In genomic region chr15:100732580-100732979, GRCm38 (mm10) we compare ENCODE assay signal across 10 mouse cellular contexts. TPM values are rescaled to one million over a fixed set of nuclear protein-coding genes. Genes with fewer than 3 reads are reported as not detected.
A peak's percentile ranks its signal among the peaks of the same experiment; 100 is the strongest.
DNase-seq lines count a peak whose midpoint lies in the region; ATAC-seq and TF ChIP-seq lines count a peak whose summit lies in the region.
"Had no signal": no experiment of that assay in that cellular context is flagged by ENCODE, and none has a peak within 500 bp of the region (broad histone marks: within the 10 kb centered on the region; RNA-seq: fewer than 3 reads in every experiment).

No protein-coding gene starts in this region.

- no peak for ATAC-seq in embryonic facial prominence, embryonic 11.5 days (replicated peaks; ENCODE audit: insufficient number of reproducible peaks, low FRiP score, low TSS enrichment, low read depth)
- no peak for ATAC-seq in hindbrain, postnatal 0 days

- H3K9ac ChIP-seq in embryonic facial prominence, embryonic 11.5 days (replicated peaks; ENCODE audit: low read length): no peak overlapping the region
- H3K9ac ChIP-seq in hindbrain, postnatal 0 days (replicated peaks; ENCODE audit: low read length): no peak overlapping the region
- H3K9ac ChIP-seq: hindbrain, embryonic 15.5 days; neural tube, embryonic 12.5 days had no signal

- peaks cover 53% of the 10 kb centered on the region for H3K27me3 ChIP-seq in heart, embryonic 10.5 days (ENCODE audit: insufficient read depth, poor library complexity, severe bottlenecking)
- H3K27me3 ChIP-seq in embryonic facial prominence, embryonic 11.5 days (ENCODE audit: control insufficient read depth, insufficient read depth, low read length): peaks cover 34% of the 10 kb centered on the region
- H3K27me3 ChIP-seq in hindbrain, postnatal 0 days (ENCODE audit: insufficient read depth, low read length): peaks cover 34% of the 10 kb centered on the region

- TF ChIP-seq CTCF in hindbrain, postnatal 0 days (IDR thresholded peaks at IDR 0.05; ENCODE audit: low read depth): no peak

- DNase-seq in heart, embryonic 10.5 days (ENCODE audit: low spot score): no peak
- DNase-seq in heart, adult 8-10 months (ENCODE audit: low spot score): no peak
- DNase-seq in CD4-positive helper T cell, adult 2 months (ENCODE audit: low read depth, low spot score): peak; percentile 91
- DNase-seq in embryonic facial prominence, embryonic 11.5 days (ENCODE audit: low spot score): peak; percentile 46
- DNase-seq in natural killer cell, adult 2 months (ENCODE audit: low spot score in 2 of 2): peak; percentile 73 to 79
- no peak for DNase-seq in left cerebral cortex, postnatal 4 days
- DNase-seq in hindbrain, postnatal 0 days (ENCODE audit: low spot score): no peak
- DNase-seq in urinary bladder, postnatal 25 days (ENCODE audit: low spot score): no peak

- H3K4me1 ChIP-seq in heart, embryonic 10.5 days: peaks cover 28% of the 10 kb centered on the region
- H3K4me1 ChIP-seq in embryonic facial prominence, embryonic 11.5 days (ENCODE audit: control insufficient read depth, insufficient read depth, low read length): peaks cover 6% of the 10 kb centered on the region
- H3K4me1 ChIP-seq in hindbrain, postnatal 0 days (ENCODE audit: insufficient read depth, low read length): no peaks in the 10 kb centered on the region

- intact Hi-C loops in left cerebral cortex, postnatal 4 days (cut with DNase I): no loop called here

- no peak overlapping the region for H3K4me2 ChIP-seq in embryonic facial prominence, embryonic 11.5 days (ENCODE audit: low read depth, low read length)
- H3K4me2 ChIP-seq in hindbrain, postnatal 0 days (ENCODE audit: low read depth, low read length): no peak overlapping the region
- H3K4me2 ChIP-seq: hindbrain, embryonic 15.5 days; neural tube, embryonic 12.5 days had no signal

- H3K9me3 ChIP-seq in heart, embryonic 10.5 days: no peaks in the 10 kb centered on the region
- no peaks in the 10 kb centered on the region for H3K9me3 ChIP-seq in embryonic facial prominence, embryonic 11.5 days (replicated peaks; ENCODE audit: control insufficient read depth, low read length)
- no peaks in the 10 kb centered on the region for H3K9me3 ChIP-seq in hindbrain, postnatal 0 days (ENCODE audit: low read length)
- H3K9me3 ChIP-seq: hindbrain, embryonic 15.5 days; neural tube, embryonic 12.5 days had no signal

- 0 out of 2 replicates have a peak overlapping the region, but pooled peaks have one; percentile 42 for H3K27ac ChIP-seq in heart, embryonic 10.5 days
- no peak overlapping the region for H3K27ac ChIP-seq in embryonic facial prominence, embryonic 11.5 days (replicated peaks; ENCODE audit: low read depth, low read length)
- no peak overlapping the region for H3K27ac ChIP-seq in hindbrain, postnatal 0 days
- H3K27ac ChIP-seq: hindbrain, embryonic 15.5 days; neural tube, embryonic 12.5 days had no signal

- H3K4me3 ChIP-seq in heart, embryonic 10.5 days: no peak overlapping the region
- H3K4me3 ChIP-seq in embryonic facial prominence, embryonic 11.5 days (ENCODE audit: low read depth, low read length): no peak overlapping the region
- H3K4me3 ChIP-seq in hindbrain, postnatal 0 days (ENCODE audit: low read length): no peak overlapping the region
- H3K4me3 ChIP-seq: hindbrain, embryonic 15.5 days; neural tube, embryonic 12.5 days had no signal

- 15% methylated on average over 5 of the region's 5 CpGs for WGBS in heart, embryonic 10.5 days
- 14% methylated on average over 5 of the region's 5 CpGs for WGBS in embryonic facial prominence, embryonic 11.5 days
- 34% methylated on average over 5 of the region's 5 CpGs for WGBS in hindbrain, postnatal 0 days

- H3K36me3 ChIP-seq in heart, embryonic 10.5 days: no peaks in the 10 kb centered on the region
- H3K36me3 ChIP-seq in embryonic facial prominence, embryonic 11.5 days (replicated peaks; ENCODE audit: control insufficient read depth, insufficient read depth, low read depth, low read length): no peaks in the 10 kb centered on the region
- H3K36me3 ChIP-seq in hindbrain, postnatal 0 days (ENCODE audit: insufficient read depth, low read length): no peaks in the 10 kb centered on the region
- H3K36me3 ChIP-seq: hindbrain, embryonic 15.5 days; neural tube, embryonic 12.5 days had no signal

RNA-seq across cellular contexts. Expression of gene Galnt6, which starts 3.4 kb away (rescaled TPM):
- 0.18 and 0.20 TPM in 2 replicates for polyA plus RNA-seq in heart, embryonic 10.5 days (2016; fragmentation: Nextera tagmentation; extraction: Ambion mirVana)
- under 1 TPM; 0.54 to 0.86 (median 0.64) TPM for total RNA-seq in heart, adult 8-10 months (2022)
- 0.08 and 0.20 TPM in 2 replicates for polyA plus RNA-seq in embryonic facial prominence, embryonic 11.5 days (2014; fragmentation: Nextera tagmentation; extraction: Ambion mirVana)
- under 1 TPM; 0.34 to 0.40 TPM for total RNA-seq in left cerebral cortex, postnatal 4 days (2021)
- 0.25 and 0.37 TPM in 2 replicates for total RNA-seq in hindbrain, postnatal 0 days (2014; rRNA removed)
- polyA plus RNA-seq in hindbrain, postnatal 0 days (2015; fragmentation: Nextera tagmentation; extraction: Ambion mirVana): 0.34 TPM in 2 replicates

RNA-seq across cellular contexts. Expression of gene Slc4a8, which starts 29.0 kb away (rescaled TPM):
- 2.2 and 2.3 TPM in 2 replicates for polyA plus RNA-seq in heart, embryonic 10.5 days (2016; fragmentation: Nextera tagmentation; extraction: Ambion mirVana)
- total RNA-seq in heart, adult 8-10 months (2022): 1 to 10 TPM; 1.9 to 4.3 (median 2.8) TPM
- 5.7 and 7.7 TPM in 2 replicates for polyA plus RNA-seq in embryonic facial prominence, embryonic 11.5 days (2014; fragmentation: Nextera tagmentation; extraction: Ambion mirVana)
- 10 to 100 TPM; 70.6 to 78.6 TPM for total RNA-seq in left cerebral cortex, postnatal 4 days (2021)
- total RNA-seq in hindbrain, postnatal 0 days (2014; rRNA removed): 25.4 and 33.9 TPM in 2 replicates
- 29.8 and 30.7 TPM in 2 replicates for polyA plus RNA-seq in hindbrain, postnatal 0 days (2015; fragmentation: Nextera tagmentation; extraction: Ambion mirVana)

RNA-seq across cellular contexts. Expression of gene Cela1, which starts 44.9 kb away (rescaled TPM):
- polyA plus RNA-seq in heart, embryonic 10.5 days (2016; fragmentation: Nextera tagmentation; extraction: Ambion mirVana): 1.5 and 2.4 TPM in 2 replicates
- total RNA-seq in heart, adult 8-10 months (2022): 1 to 10 TPM; 1.1 to 2.0 (median 1.5) TPM
- polyA plus RNA-seq in embryonic facial prominence, embryonic 11.5 days (2014; fragmentation: Nextera tagmentation; extraction: Ambion mirVana): 1.00 and 3.4 TPM in 2 replicates
- 1 to 10 TPM in 1 of 2 experiments, under 1 TPM in 1; 0.74 to 1.2 TPM for total RNA-seq in left cerebral cortex, postnatal 4 days (2021)
- total RNA-seq in hindbrain, postnatal 0 days (2014; rRNA removed): 1.8 and 4.7 TPM in 2 replicates
- polyA plus RNA-seq in hindbrain, postnatal 0 days (2015; fragmentation: Nextera tagmentation; extraction: Ambion mirVana): 2.4 and 3.1 TPM in 2 replicates

Comparison
In these comparisons a context has a peak if more than half of its experiments do, and no peak if none do; other contexts are left out.
1. DNase-seq: peak in CD4-positive helper T cell, adult 2 months (single experiment), embryonic facial prominence, embryonic 11.5 days (single experiment) and natural killer cell, adult 2 months (2 of 2); none in heart, embryonic 10.5 days (single experiment), heart, adult 8-10 months (single experiment), left cerebral cortex, postnatal 4 days (single experiment), hindbrain, postnatal 0 days (single experiment) and urinary bladder, postnatal 25 days (single experiment).